Mouse (Mus musculus) thymus, adult 2 months (tissue): ENCODE measurements at regions not wholly inside any gene's neighbourhood (a gene's known extent, or its start where the extent isn't known, plus 50 kb on each side); places are given as distances from the start of the nearest gene placed in this dataset.

Source experiments
- DNase-seq: peaks from one replicate; pipeline ENCODE4 v3.0.0; 2021
- H3K27ac ChIP-seq: fragments of 200-500 bp; 2 replicates; pipeline ENCODE4 v1.5.1; 2012; ENCODE audit warnings: low read length, control low read depth; ENCODE audit not compliant: control insufficient read depth, insufficient read depth
- H3K27me3 ChIP-seq: fragments of 200-500 bp; 2 replicates; pipeline ENCODE4 v1.6.1; 2012; ENCODE audit warnings: mild to moderate bottlenecking, low read length, moderate library complexity, mixed read lengths; ENCODE audit not compliant: control insufficient read depth, insufficient read depth
- H3K36me3 ChIP-seq: fragments of 200-500 bp; 2 replicates; pipeline ENCODE4 v1.6.1; 2012; ENCODE audit warnings: mild to moderate bottlenecking, low read length, moderate library complexity; ENCODE audit not compliant: control insufficient read depth, insufficient read depth
- H3K4me1 ChIP-seq: fragments of 200-500 bp; replicated peaks from 2 replicates; pipeline ENCODE4 v1.6.1; 2012; ENCODE audit warnings: low read length; ENCODE audit not compliant: control insufficient read depth, insufficient read depth
- H3K4me3 ChIP-seq: fragments of 200-500 bp; 2 replicates; pipeline ENCODE4 v1.5.1; 2012; ENCODE audit warnings: mild to moderate bottlenecking, low read length, control low read depth, moderate library complexity; ENCODE audit not compliant: control insufficient read depth, insufficient read depth
- CTCF ChIP-seq: fragments of 200-500 bp; IDR thresholded peaks from 2 replicates; pipeline ENCODE4 v1.5.1; 2012; ENCODE audit warnings: mild to moderate bottlenecking, control low read depth, low read length, moderate library complexity, borderline replicate concordance; ENCODE audit not compliant: control insufficient read depth, poor library complexity, insufficient read depth; ENCODE audit errors: extremely low read depth
- POLR2A ChIP-seq: fragments of 200-500 bp; IDR thresholded peaks from 2 replicates; pipeline ENCODE4 v1.6.1; 2012; ENCODE audit warnings: mild to moderate bottlenecking, low read length, control low read depth, moderate library complexity; ENCODE audit not compliant: control insufficient read depth, poor library complexity, insufficient read depth; ENCODE audit errors: extremely low read depth
- WGBS: fragments of 180-500 bp; shearing (Covaris S2); methylation state at CpG from one replicate; pipeline ENCODE4 v1.1.7; 2018; 5-methylcytosine and 5-hydroxymethylcytosine counted together

- peaks cover 4% of the 10 kb centered on the region for H3K4me1 ChIP-seq
- no peak overlapping the region for H3K4me3 ChIP-seq
- H3K36me3 ChIP-seq, result no peaks in the 10 kb centered on the region
- no peaks in the 10 kb centered on the region for H3K27me3 ChIP-seq
- H3K27ac ChIP-seq, result no peak overlapping the region
- TF ChIP-seq CTCF (no peak), POLR2A (no peak)
- no peak for DNase-seq
- 6% methylated on average over 3 of the region's 3 CpGs for WGBS
Observed at GRCm38 (mm10) chr13:101501061-101501460, 267.0 kb downstream of the Pik3r1 start.

- WGBS, result over 99% methylated on average over 3 of the region's 3 CpGs
- Histone ChIP-seq H3K27me3 (no peaks in the 10 kb centered on the region), H3K4me1 (no peaks in the 10 kb centered on the region; the same call in 1 of the 2 replicates), H3K4me3 (no peak overlapping the region), H3K27ac (no peak overlapping the region), H3K36me3 (no peaks in the 10 kb centered on the region)
- no peak for TF ChIP-seq POLR2A
- no peak for TF ChIP-seq CTCF
- no peak for DNase-seq
Observed at GRCm38 (mm10) chr13:101491835-101492234, 276.2 kb downstream of the Pik3r1 start.

GRCm38 (mm10) chr13:101490961-101491360, 277.1 kb downstream of the Pik3r1 start:
- Histone ChIP-seq H3K4me1 (no peaks in the 10 kb centered on the region; the same call in 1 of the 2 replicates), H3K27me3 (no peaks in the 10 kb centered on the region), H3K36me3 (no peaks in the 10 kb centered on the region), H3K27ac (no peak overlapping the region), H3K4me3 (no peak overlapping the region)
- DNase-seq, result no peak
- TF ChIP-seq POLR2A (no peak), CTCF (no peak)
- 91% methylated on average over 5 of the region's 5 CpGs for WGBS

GRCm38 (mm10) chr13:101487621-101488020, 280.4 kb downstream of the Pik3r1 start:
- Histone ChIP-seq H3K27me3 (no peaks in the 10 kb centered on the region), H3K4me1 (no peaks in the 10 kb centered on the region; the same call in 1 of the 2 replicates), H3K4me3 (no peak overlapping the region), H3K27ac (no peak overlapping the region), H3K36me3 (no peaks in the 10 kb centered on the region)
- DNase-seq, result no peak
- WGBS, result 91% methylated on average over 2 of the region's 2 CpGs
- TF ChIP-seq CTCF (no peak), POLR2A (no peak)

- H3K4me3 ChIP-seq, result no peak overlapping the region
- 95% methylated on average over 7 of the region's 7 CpGs for WGBS
- DNase-seq, result no peak
- H3K27ac ChIP-seq, result no peak overlapping the region
- TF ChIP-seq POLR2A, result no peak
- TF ChIP-seq CTCF, result no peak
- H3K4me1 ChIP-seq, result peaks cover 3% of the 10 kb centered on the region
- no peaks in the 10 kb centered on the region for H3K36me3 ChIP-seq
- no peaks in the 10 kb centered on the region for H3K27me3 ChIP-seq
Observed at GRCm38 (mm10) chr13:101485823-101486222, 282.2 kb downstream of the Pik3r1 start.

- no peak overlapping the region for H3K4me3 ChIP-seq
- no peaks in the 10 kb centered on the region for H3K27me3 ChIP-seq
- TF ChIP-seq CTCF, result no peak
- TF ChIP-seq POLR2A, result no peak
- H3K4me1 ChIP-seq, result peaks cover 3% of the 10 kb centered on the region
- no peaks in the 10 kb centered on the region for H3K36me3 ChIP-seq
- WGBS, result 85% methylated on average over 3 of the region's 3 CpGs
- DNase-seq, result no peak
- H3K27ac ChIP-seq, result no peak overlapping the region
Observed at GRCm38 (mm10) chr13:101483816-101484215, 284.2 kb downstream of the Pik3r1 start.
